Mouse (Mus musculus): ENCODE measurements around the gene Itpr3.

- TF ChIP-seq CTCF (IDR thresholded peaks at IDR 0.05) (no peak), EP300 (IDR thresholded peaks at IDR 0.05; ENCODE audit: insufficient read depth, low read depth, low read length) (no peak)
Observed at GRCm38 (mm10) chr17:27152976-27153723, 96.0 kb downstream of the Itpr3 start.

Data from heart, adult 2 months (tissue).